Comparison of ENCODE assay signal across 9 mouse cellular contexts in the genomic region with DNA sequence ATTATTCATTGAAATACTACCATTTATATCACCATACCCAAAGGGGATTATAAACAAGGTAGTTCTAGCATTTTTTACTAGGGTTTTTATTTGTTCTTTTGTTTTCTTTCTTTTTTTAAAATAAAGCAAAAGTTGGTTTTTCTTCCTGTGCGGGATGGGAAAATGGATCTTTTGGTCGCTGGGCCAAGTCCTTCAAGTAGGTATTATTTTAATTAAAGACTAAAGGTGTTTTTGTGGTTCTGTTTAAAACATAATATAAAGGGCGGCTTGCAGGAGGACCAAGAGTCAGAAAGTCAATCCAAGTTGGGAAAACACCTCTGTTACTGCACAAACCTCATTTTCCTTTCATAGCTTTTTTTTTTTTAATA. TPM values are rescaled to one million over a fixed set of nuclear protein-coding genes. Genes with fewer than 3 reads are reported as not detected.
DNase-seq lines count a peak whose midpoint lies in the region; ATAC-seq and TF ChIP-seq lines count a peak whose summit lies in the region.
"Had no signal": no experiment of that assay in that cellular context is flagged by ENCODE, and none has a peak within 500 bp of the region (broad histone marks: within the 10 kb centered on the region; RNA-seq: fewer than 3 reads in every experiment).

No protein-coding gene starts in this region.

- ATAC-seq in lung, embryonic 14.5 days (ENCODE audit: insufficient read depth), result no peak
- no peak for ATAC-seq in embryonic facial prominence, embryonic 15.5 days (ENCODE audit: insufficient number of reproducible peaks, low FRiP score, low TSS enrichment, low read depth)
- no peak for ATAC-seq in limb, embryonic 11.5 days (ENCODE audit: insufficient number of reproducible peaks, low FRiP score, low TSS enrichment, low read depth)
- ATAC-seq in neural tube, embryonic 15.5 days (ENCODE audit: low FRiP score), result no peak

- peak overlapping the region; percentile 97 for H3K4me2 ChIP-seq in lung, embryonic 14.5 days
- H3K4me2 ChIP-seq in embryonic facial prominence, embryonic 15.5 days (replicated peaks), result peak overlapping the region; percentile 82
- peak overlapping the region; percentile 62 for H3K4me2 ChIP-seq in limb, embryonic 11.5 days (ENCODE audit: low read depth, severe bottlenecking)
- H3K4me2 ChIP-seq in neural tube, embryonic 15.5 days, result peak overlapping the region; percentile 91

- peak overlapping the region; percentile 100; the same call in 1 of the 2 replicates for H3K27ac ChIP-seq in lung, embryonic 14.5 days (ENCODE audit: low read depth)
- peak overlapping the region; percentile 99 for H3K27ac ChIP-seq in embryonic facial prominence, embryonic 15.5 days (replicated peaks)
- H3K27ac ChIP-seq in limb, embryonic 11.5 days (replicated peaks; ENCODE audit: low read depth, low read length), result no peak overlapping the region
- peak overlapping the region; percentile 89 for H3K27ac ChIP-seq in neural tube, embryonic 15.5 days (replicated peaks)

- no peaks in the 10 kb centered on the region for H3K9me3 ChIP-seq in lung, embryonic 14.5 days (ENCODE audit: low read depth, low read length)
- no peaks in the 10 kb centered on the region for H3K9me3 ChIP-seq in embryonic facial prominence, embryonic 15.5 days (replicated peaks)
- no peaks in the 10 kb centered on the region for H3K9me3 ChIP-seq in limb, embryonic 11.5 days (ENCODE audit: control insufficient read depth, low read length)
- H3K9me3 ChIP-seq in neural tube, embryonic 15.5 days (replicated peaks), result no peaks in the 10 kb centered on the region

- peak overlapping the region; percentile 58 for H3K4me3 ChIP-seq in lung, embryonic 14.5 days (ENCODE audit: low read depth, low read length)
- peak overlapping the region; percentile 58 for H3K4me3 ChIP-seq in embryonic facial prominence, embryonic 15.5 days (replicated peaks)
- H3K4me3 ChIP-seq in limb, embryonic 11.5 days (ENCODE audit: low read depth, low read length), result peak overlapping the region; percentile 41
- H3K4me3 ChIP-seq in neural tube, embryonic 15.5 days (replicated peaks), result peak overlapping the region; percentile 67

- peaks cover 16% of the 10 kb centered on the region for H3K4me1 ChIP-seq in lung, embryonic 14.5 days (ENCODE audit: insufficient read depth)
- peaks cover 48% of the 10 kb centered on the region for H3K4me1 ChIP-seq in embryonic facial prominence, embryonic 15.5 days
- peaks cover 13% of the 10 kb centered on the region; the same call in 1 of the 2 replicates for H3K4me1 ChIP-seq in limb, embryonic 11.5 days (ENCODE audit: control insufficient read depth, insufficient read depth, low read length)
- peaks cover 48% of the 10 kb centered on the region for H3K4me1 ChIP-seq in neural tube, embryonic 15.5 days

- TF ChIP-seq CTCF in lung, embryonic 14.5 days (IDR thresholded peaks at IDR 0.05; ENCODE audit: low read depth), result no peak

- peak overlapping the region; percentile 89 for H3K9ac ChIP-seq in lung, embryonic 14.5 days
- H3K9ac ChIP-seq in embryonic facial prominence, embryonic 15.5 days, result peak overlapping the region; percentile 52
- peak overlapping the region; percentile 80 for H3K9ac ChIP-seq in limb, embryonic 11.5 days (ENCODE audit: low read length)
- peak overlapping the region; percentile 61 for H3K9ac ChIP-seq in neural tube, embryonic 15.5 days (replicated peaks)

- no peak for DNase-seq in lung, embryonic 14.5 days
- no peak for DNase-seq in lung, adult 18-20 months
- no peak for DNase-seq in limb, embryonic 11.5 days (ENCODE audit: low spot score)
- no peak for DNase-seq in cerebellum, postnatal 14 days
- no peak for DNase-seq in thymus, postnatal 36 days
- DNase-seq in c-Kit-positive CD71-positive TER-119-positive erythroid progenitor cells, embryonic 14.5 days (ENCODE audit: low spot score), result no peak
- DNase-seq: layer of hippocampus, adult 9-11 months had no signal

- peaks cover 15% of the 10 kb centered on the region for H3K36me3 ChIP-seq in lung, embryonic 14.5 days (ENCODE audit: insufficient read depth)
- H3K36me3 ChIP-seq in embryonic facial prominence, embryonic 15.5 days, result no peaks in the 10 kb centered on the region
- no peaks in the 10 kb centered on the region for H3K36me3 ChIP-seq in limb, embryonic 11.5 days (ENCODE audit: control insufficient read depth, insufficient read depth, low read length)
- H3K36me3 ChIP-seq in neural tube, embryonic 15.5 days, result no peaks in the 10 kb centered on the region

- WGBS in lung, embryonic 14.5 days, result 40% methylated on average over 3 of the region's 3 CpGs
- 40% methylated on average over 3 of the region's 3 CpGs for WGBS in embryonic facial prominence, embryonic 15.5 days
- 13% methylated on average over 3 of the region's 3 CpGs for WGBS in limb, embryonic 11.5 days
- WGBS in neural tube, embryonic 15.5 days, result 26% methylated on average over 3 of the region's 3 CpGs

- H3K27me3 ChIP-seq in lung, embryonic 14.5 days (ENCODE audit: insufficient read depth, low read length), result no peaks in the 10 kb centered on the region
- no peaks in the 10 kb centered on the region for H3K27me3 ChIP-seq in embryonic facial prominence, embryonic 15.5 days
- H3K27me3 ChIP-seq in limb, embryonic 11.5 days (ENCODE audit: control insufficient read depth, insufficient read depth, low read length), result no peaks in the 10 kb centered on the region
- no peaks in the 10 kb centered on the region for H3K27me3 ChIP-seq in neural tube, embryonic 15.5 days (replicated peaks)

RNA-seq across cellular contexts. Expression of gene Cdkn1b, which starts 6.1 kb away (rescaled TPM):
- 12.0 and 13.9 TPM in 2 replicates for polyA plus RNA-seq in lung, embryonic 14.5 days (2014; fragmentation: Nextera tagmentation; extraction: Ambion mirVana)
- 17.0 and 18.8 TPM in 2 replicates for polyA plus RNA-seq in embryonic facial prominence, embryonic 15.5 days (2015; fragmentation: Nextera tagmentation; extraction: Ambion mirVana)
- 13.7 and 16.1 TPM in 2 replicates for polyA plus RNA-seq in limb, embryonic 11.5 days (2014; fragmentation: Nextera tagmentation; extraction: Ambion mirVana)
- 15.7 and 17.3 TPM in 2 replicates for polyA plus RNA-seq in neural tube, embryonic 15.5 days (2015; fragmentation: Nextera tagmentation; extraction: Ambion mirVana)

RNA-seq across cellular contexts. Expression of gene Gpr19, which starts 27.9 kb away (rescaled TPM):
- 9.6 and 10.8 TPM in 2 replicates for polyA plus RNA-seq in lung, embryonic 14.5 days (2014; fragmentation: Nextera tagmentation; extraction: Ambion mirVana)
- 6.8 and 7.4 TPM in 2 replicates for polyA plus RNA-seq in embryonic facial prominence, embryonic 15.5 days (2015; fragmentation: Nextera tagmentation; extraction: Ambion mirVana)
- polyA plus RNA-seq in limb, embryonic 11.5 days (2014; fragmentation: Nextera tagmentation; extraction: Ambion mirVana), result 8.9 and 9.8 TPM in 2 replicates
- polyA plus RNA-seq in neural tube, embryonic 15.5 days (2015; fragmentation: Nextera tagmentation; extraction: Ambion mirVana), result 31.2 and 37.0 TPM in 2 replicates

RNA-seq across cellular contexts. Expression of gene Apold1, which starts 55.2 kb away (rescaled TPM):
- 0.43 and 0.83 TPM in 2 replicates for polyA plus RNA-seq in lung, embryonic 14.5 days (2014; fragmentation: Nextera tagmentation; extraction: Ambion mirVana)
- polyA plus RNA-seq in embryonic facial prominence, embryonic 15.5 days (2015; fragmentation: Nextera tagmentation; extraction: Ambion mirVana), result 4.6 and 5.0 TPM in 2 replicates
- 3.0 and 3.4 TPM in 2 replicates for polyA plus RNA-seq in limb, embryonic 11.5 days (2014; fragmentation: Nextera tagmentation; extraction: Ambion mirVana)
- 4.0 and 4.1 TPM in 2 replicates for polyA plus RNA-seq in neural tube, embryonic 15.5 days (2015; fragmentation: Nextera tagmentation; extraction: Ambion mirVana)
